Mouse (Mus musculus): ENCODE data around the gene Sap30bp.

The Sap30bp gene

GRCm38 (mm10) chr11:115997047-115997446, 64.0 kb downstream of the Sap30bp start:
- ChIA-PET POLR2A (interaction anchor here in 3 of 4 experiments (0.6 to 10.1 kb wide), 5 partner anchors 11 to 461 kb away, joined by 3 to 145 read pairs (median 3); partner anchors contain the start of gene Sumo2 (in 1 of the 3)), CTCF (interaction anchor here in 2 of 4 experiments (1.0 to 1.2 kb wide), 2 partner anchors 57 to 98 kb away, joined by 3 to 4 read pairs; no protein-coding TSS in a partner anchor)

GRCm38 (mm10) chr11:115997662-115998061, 64.6 kb downstream of the Sap30bp start:
- ChIA-PET CTCF (interaction anchor here in 1 of 4 experiments (0.7 to 3.2 kb wide), 2 partner anchors 11 to 57 kb away, joined by 3 to 60 read pairs; no protein-coding TSS in a partner anchor), POLR2A (interaction anchor here in 1 of 4 experiments (0.7 to 10.1 kb wide), 4 partner anchors 15 to 461 kb away, joined by 3 to 145 read pairs (median 3); partner anchors contain the start of genes Galk1 and Sumo2)

GRCm38 (mm10) chr11:115999027-115999426, 65.9 kb downstream of the Sap30bp start:
- ChIA-PET CTCF (interaction anchor here (0.6 to 3.2 kb wide), 46 partner anchors 8 to 1321 kb away, joined by 3 to 60 read pairs (median 4); partner anchors contain the start of genes Galk1 (in 1 of the 4), Itgb4 (in 1 of the 4), Mif4gd (in 1 of the 4) and Myo15b (in 1 of the 4)), POLR2A (interaction anchor here (0.5 to 10.1 kb wide), 29 partner anchors 9 to 119 kb away, joined by 3 to 145 read pairs (median 6); partner anchors contain the start of genes Galk1 (in 2 of the 4), Itgb4 (in 1 of the 4), Recql5 (in 1 of the 4) and Sap30bp (in 1 of the 4))

GRCm38 (mm10) chr11:115999538-116000143, 66.6 kb downstream of the Sap30bp start:
- POLR2A ChIA-PET = interaction anchor here (0.5 to 10.1 kb wide), 39 partner anchors 9 to 689 kb away, joined by 3 to 145 read pairs (median 4); partner anchors contain the start of genes Galk1 (in 2 of the 4), Itgb4 (in 1 of the 4), Recql5 (in 1 of the 4) and Sap30bp (in 1 of the 4)
- CTCF ChIA-PET = interaction anchor here (0.5 to 3.2 kb wide), 55 partner anchors 8 to 1320 kb away, joined by 3 to 60 read pairs (median 4); partner anchors contain the start of genes Galk1 (in 1 of the 4), Itgb4 (in 1 of the 4), Mif4gd (in 1 of the 4) and Myo15b (in 1 of the 4)

GRCm38 (mm10) chr11:116000607-116001006, 67.5 kb downstream of the Sap30bp start:
- ChIA-PET POLR2A (interaction anchor here in 3 of 4 experiments (0.6 to 10.1 kb wide), 21 partner anchors 9 to 277 kb away, joined by 3 to 145 read pairs (median 5); partner anchors contain the start of genes Recql5 (in 2 of the 3), Galk1 (in 1 of the 3) and Sap30bp (in 1 of the 3)), CTCF (interaction anchor here (0.5 to 3.2 kb wide), 25 partner anchors 9 to 278 kb away, joined by 3 to 60 read pairs (median 5); partner anchors contain the start of genes Itgb4 (in 2 of the 4), Galk1 (in 1 of the 4) and Recql5 (in 1 of the 4))

GRCm38 (mm10) chr11:116001725-116002124, 68.6 kb downstream of the Sap30bp start:
- POLR2A ChIA-PET = interaction anchor here in 2 of 4 experiments (0.5 to 10.1 kb wide), 9 partner anchors 9 to 137 kb away, joined by 3 to 145 read pairs (median 4); partner anchors contain the start of genes Galk1 (in 1 of the 2) and Mrpl38 (in 1 of the 2)
- CTCF ChIA-PET = interaction anchor here (0.5 to 3.0 kb wide), 10 partner anchors 9 to 103 kb away, joined by 3 to 19 read pairs (median 4); partner anchors contain the start of gene Itgb4 (in 1 of the 4)

- CTCF ChIA-PET = interaction anchor here in 2 of 4 experiments (1.5 to 2.7 kb wide), 2 partner anchors 10 to 15 kb away, joined by 5 to 10 read pairs; partner anchors contain the start of gene Galk1 (in 1 of the 2)
- POLR2A ChIA-PET = interaction anchor here in 3 of 4 experiments (0.6 to 10.1 kb wide), 7 partner anchors 9 to 135 kb away, joined by 3 to 145 read pairs (median 4); partner anchors contain the start of genes Galk1 (in 2 of the 3) and Mrpl38 (in 1 of the 3)
These were observed 69.8 kb downstream of the Sap30bp start for GRCm38 (mm10) chr11:116002894-116003293.

GRCm38 (mm10) chr11:116004186-116004823, 71.2 kb downstream of the Sap30bp start:
- ChIA-PET POLR2A (interaction anchor here (0.5 to 13.1 kb wide), 35 partner anchors 8 to 391 kb away, joined by 3 to 392 read pairs (median 4); partner anchors contain the start of genes Galk1 (in 2 of the 4), Itgb4 (in 1 of the 4), Mif4gd (in 1 of the 4) and Recql5 (in 1 of the 4)), CTCF (interaction anchor here (0.6 to 2.7 kb wide), 31 partner anchors 8 to 453 kb away, joined by 3 to 10 read pairs (median 4); partner anchors contain the start of genes Galk1 (in 1 of the 4), Itgb4 (in 1 of the 4), Mrpl38 (in 1 of the 4) and Myo15b (in 1 of the 4))

GRCm38 (mm10) chr11:116004840-116005700, 72.0 kb downstream of the Sap30bp start:
- CTCF ChIA-PET = interaction anchor here (0.6 to 2.7 kb wide), 34 partner anchors 8 to 605 kb away, joined by 3 to 10 read pairs (median 4); partner anchors contain the start of genes Galk1 (in 1 of the 4), Itgb4 (in 1 of the 4), Mrpl38 (in 1 of the 4) and Myo15b (in 1 of the 4)
- POLR2A ChIA-PET = interaction anchor here (0.6 to 13.1 kb wide), 42 partner anchors 8 to 392 kb away, joined by 3 to 392 read pairs (median 4); partner anchors contain the start of genes Galk1 (in 2 of the 4), Itgb4 (in 1 of the 4), Mif4gd (in 1 of the 4) and Recql5 (in 1 of the 4)

GRCm38 (mm10) chr11:116005701-116006419, 72.8 kb downstream of the Sap30bp start:
- CTCF ChIA-PET = interaction anchor here (0.6 to 1.9 kb wide), 13 partner anchors 12 to 606 kb away, joined by 3 to 5 read pairs (median 4); no protein-coding TSS in a partner anchor
- POLR2A ChIA-PET = interaction anchor here (0.6 to 13.1 kb wide), 25 partner anchors 12 to 418 kb away, joined by 3 to 392 read pairs (median 3); partner anchors contain the start of genes H3f3b (in 1 of the 4) and Tmem94 (in 1 of the 4)

GRCm38 (mm10) chr11:116007095-116007850, 74.2 kb downstream of the Sap30bp start:
- ChIA-PET POLR2A (interaction anchor here in 3 of 4 experiments (0.6 to 13.1 kb wide), 10 partner anchors 9 to 95 kb away, joined by 3 to 392 read pairs (median 6); no protein-coding TSS in a partner anchor), CTCF (interaction anchor here in 2 of 4 experiments (0.5 to 1.6 kb wide), 5 partner anchors 8 to 78 kb away, joined by 3 to 8 read pairs (median 3); no protein-coding TSS in a partner anchor)

- ChIA-PET POLR2A (interaction anchor here (0.7 to 13.1 kb wide), 20 partner anchors 8 to 90 kb away, joined by 3 to 392 read pairs (median 4); partner anchors contain the start of gene Unk (in 1 of the 4)), CTCF (interaction anchor here (0.6 to 1.6 kb wide), 16 partner anchors 9 to 363 kb away, joined by 3 to 8 read pairs (median 3); no protein-coding TSS in a partner anchor)
These were observed 75.3 kb downstream of the Sap30bp start for GRCm38 (mm10) chr11:116008411-116008810.

GRCm38 (mm10) chr11:116008832-116009375, 75.8 kb downstream of the Sap30bp start:
- POLR2A ChIA-PET = interaction anchor here (0.6 to 13.1 kb wide), 28 partner anchors 8 to 190 kb away, joined by 3 to 392 read pairs (median 3); partner anchors contain the start of gene Unk (in 1 of the 4)
- CTCF ChIA-PET = interaction anchor here (0.6 to 1.8 kb wide), 17 partner anchors 9 to 363 kb away, joined by 3 to 7 read pairs (median 4); no protein-coding TSS in a partner anchor

- CTCF ChIA-PET = interaction anchor here in 3 of 4 experiments (0.5 to 1.8 kb wide), 6 partner anchors 8 to 217 kb away, joined by 3 to 6 read pairs (median 4); no protein-coding TSS in a partner anchor
- POLR2A ChIA-PET = interaction anchor here in 3 of 4 experiments (0.5 to 13.1 kb wide), 18 partner anchors 9 to 190 kb away, joined by 3 to 392 read pairs (median 4); partner anchors contain the start of gene Unk (in 1 of the 3)
These were observed 76.6 kb downstream of the Sap30bp start for GRCm38 (mm10) chr11:116009661-116010060.
